Mouse (Mus musculus) urinary bladder, postnatal 4 days (tissue): ENCODE measurements around the gene Vmn1r9.
"Not testable (repeated sequence)": the region's sequence is repeated elsewhere in the genome, so short reads cannot be mapped to it uniquely, and the experiment has no call there.

ENCODE experiments used
- DNase-seq, 2 experiments: peaks; one replicate each; pipeline ENCODE4 v3.0.0; 2021 to 2022; ENCODE audit warnings: low spot score in 2 of 2

The Vmn1r9 gene

GRCm38 (mm10) chr6:57066487-57066886, at the start of gene Vmn1r9:
Gene Vmn1r9, plus strand, starts transcription at chr6:57066787.
- DNase-seq, result no peak

- DNase-seq, result not testable (repeated sequence)
These were observed 41.4 kb upstream of the Vmn1r9 start, which contains the start of gene Vmn1r7 for GRCm38 (mm10) chr6:57025224-57025623. Gene Vmn1r7, minus strand, starts transcription at chr6:57025324.

GRCm38 (mm10) chr6:57031984-57032383, 34.6 kb upstream of the Vmn1r9 start, which contains the start of gene Vmn1r8:
Gene Vmn1r8, plus strand, starts transcription at chr6:57032284.
- DNase-seq, result no peak

GRCm38 (mm10) chr6:57034674-57035073, 31.9 kb upstream of the Vmn1r9 start:
- no peak for DNase-seq

DNA sequence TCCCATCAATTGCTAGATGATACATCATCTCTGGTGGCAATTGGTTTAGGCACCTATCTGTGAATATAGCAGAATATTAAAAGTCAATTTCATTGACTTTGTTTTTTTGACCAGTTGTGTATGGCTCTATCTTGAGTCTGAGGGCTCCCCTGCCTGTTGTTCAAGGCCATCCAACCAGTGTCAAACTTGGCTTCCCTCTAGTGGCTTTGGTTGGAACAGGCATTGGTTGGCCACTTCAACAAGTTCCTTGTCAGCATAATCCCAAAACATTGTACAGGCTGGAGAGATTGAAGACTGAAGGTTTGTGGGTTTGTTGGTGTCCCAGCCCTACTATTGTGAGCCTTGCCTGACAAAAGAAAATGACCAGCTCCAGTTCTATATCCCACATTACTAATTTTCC, 2.9 kb upstream of the Vmn1r9 start:
- DNase-seq, result no peak

GRCm38 (mm10) chr6:57106358-57106757, 39.8 kb downstream of the Vmn1r9 start:
- DNase-seq, result no peak

GRCm38 (mm10) chr6:57109154-57109553, 42.6 kb downstream of the Vmn1r9 start, which contains the start of gene Vmn1r10:
Gene Vmn1r10, plus strand, starts transcription at chr6:57109454.
- no peak for DNase-seq
